Mouse (Mus musculus) lung, postnatal 0 days (tissue): ENCODE data around the gene Cpt1a.

Experiments
- CTCF ChIP-seq: IDR thresholded peaks from 2 replicates; pipeline ENCODE4 v1.5.1; 2016; ENCODE audit warnings: antibody characterized with exemption, mild to moderate bottlenecking
- EP300 ChIP-seq: IDR thresholded peaks from 2 replicates; pipeline ENCODE4 v1.6.1; 2016; ENCODE audit warnings: antibody characterized with exemption, mild to moderate bottlenecking, control low read depth

- TF ChIP-seq CTCF (no peak), EP300 (no peak)
These were observed 2.2 kb downstream of the Cpt1a start for GRCm38 (mm10) chr19:3324271-3324811.
